Mouse (Mus musculus) liver, embryonic 16.5 days (tissue): Measurements from ENCODE around the gene Zbed4. TPM values are rescaled to one million over a fixed set of nuclear protein-coding genes. Genes with fewer than 3 reads are reported as not detected.
"Not testable (repeated sequence)": the region's sequence is repeated elsewhere in the genome, so short reads cannot be mapped to it uniquely, and the experiment has no call there.

Experiments used
- ATAC-seq: fragments of 200-750 bp; cut with Nextera tagmentation; 2 replicates; pipeline ENCODE4 v1.8.0; 2017; ENCODE audit warnings: low read depth, mild to moderate bottlenecking, moderate number of reproducible peaks, moderate library complexity
- H3K27ac ChIP-seq: fragments of 300-500 bp; sonication (generic); 2 replicates; pipeline ENCODE4 v1.5.1; 2014; ENCODE audit warnings: mild to moderate bottlenecking, low read length
- H3K27me3 ChIP-seq: fragments of 300-500 bp; sonication (generic); 2 replicates; pipeline ENCODE4 v1.6.1; 2014; ENCODE audit warnings: low read depth, low read length, mixed read lengths; ENCODE audit not compliant: control insufficient read depth, insufficient read depth
- H3K36me3 ChIP-seq: fragments of 300-500 bp; sonication (generic); 2 replicates; pipeline ENCODE4 v1.6.1; 2014; ENCODE audit warnings: mild to moderate bottlenecking; ENCODE audit not compliant: control insufficient read depth, insufficient read depth
- H3K4me1 ChIP-seq: fragments of 300-500 bp; sonication (generic); 2 replicates; pipeline ENCODE4 v1.6.1; 2014; ENCODE audit warnings: low read depth, low read length, mixed read lengths; ENCODE audit not compliant: control insufficient read depth
- H3K4me2 ChIP-seq: fragments of 300-500 bp; sonication (generic); 2 replicates; pipeline ENCODE4 v1.6.1; 2014; ENCODE audit warnings: low read depth, low read length, mixed read lengths
- H3K4me3 ChIP-seq: fragments of 300-500 bp; sonication (generic); 2 replicates; pipeline ENCODE4 v1.5.1; 2014; ENCODE audit warnings: low read depth, mild to moderate bottlenecking, low read length
- H3K9ac ChIP-seq: fragments of 300-500 bp; sonication (generic); 2 replicates; pipeline ENCODE4 v1.6.1; 2014; ENCODE audit warnings: low read depth, low read length
- H3K9me3 ChIP-seq: fragments of 300-500 bp; sonication (generic); replicated peaks from 2 replicates; pipeline ENCODE4 v1.6.1; 2016; ENCODE audit warnings: low read length; ENCODE audit not compliant: control insufficient read depth
- WGBS: fragments of 180-500 bp; shearing (Covaris S2); extraction: QIAGEN DNeasy Blood & Tissue Kit; methylation state at CpG from one replicate; pipeline ENCODE4 v1.1.7; 2014; ENCODE audit not compliant: insufficient replicate concordance; 5-methylcytosine and 5-hydroxymethylcytosine counted together
- polyA plus RNA-seq: library from polyadenylated mRNA; unstranded; fragments of >200 nt; fragmentation: Nextera tagmentation; extraction: Ambion mirVana; gene quantifications from 2 replicates; pipeline ENCODE4 v1.2.1, GENCODE M21; 2015

The Zbed4 gene
- polyA plus RNA-seq, 1 experiment from 2014 or later = 10.0 TPM

- Histone ChIP-seq H3K27ac (no peak overlapping the region), H3K9ac (no peak overlapping the region), H3K36me3 (peaks cover 14% of the 10 kb centered on the region), H3K27me3 (no peaks in the 10 kb centered on the region), H3K9me3 (no peaks in the 10 kb centered on the region), H3K4me1 (no peaks in the 10 kb centered on the region), H3K4me2 (no peak overlapping the region), H3K4me3 (no peak overlapping the region)
- ATAC-seq = no peak
- 80% methylated on average over 2 of the region's 2 CpGs for WGBS
These were observed 58.9 kb downstream of the Zbed4 start for GRCm38 (mm10) chr15:88810369-88810768.

- 0 out of 2 replicates have a peak, but pooled peaks cover 2% of the 10 kb centered on the region for H3K36me3 ChIP-seq
- no peak overlapping the region for H3K4me3 ChIP-seq
- WGBS = 79% methylated on average over 3 of the region's 3 CpGs
- no peak for ATAC-seq
- H3K4me1 ChIP-seq = no peaks in the 10 kb centered on the region
- H3K9ac ChIP-seq = no peak overlapping the region
- H3K27me3 ChIP-seq = no peaks in the 10 kb centered on the region
- no peak overlapping the region for H3K27ac ChIP-seq
- H3K4me2 ChIP-seq = no peak overlapping the region
- H3K9me3 ChIP-seq = no peaks in the 10 kb centered on the region
These were observed 61.8 kb downstream of the Zbed4 start for GRCm38 (mm10) chr15:88813262-88813661.

GRCm38 (mm10) chr15:88813873-88814272 lies 62.4 kb downstream of the Zbed4 start:
- not testable (repeated sequence) for H3K36me3 ChIP-seq, ATAC-seq

DNA sequence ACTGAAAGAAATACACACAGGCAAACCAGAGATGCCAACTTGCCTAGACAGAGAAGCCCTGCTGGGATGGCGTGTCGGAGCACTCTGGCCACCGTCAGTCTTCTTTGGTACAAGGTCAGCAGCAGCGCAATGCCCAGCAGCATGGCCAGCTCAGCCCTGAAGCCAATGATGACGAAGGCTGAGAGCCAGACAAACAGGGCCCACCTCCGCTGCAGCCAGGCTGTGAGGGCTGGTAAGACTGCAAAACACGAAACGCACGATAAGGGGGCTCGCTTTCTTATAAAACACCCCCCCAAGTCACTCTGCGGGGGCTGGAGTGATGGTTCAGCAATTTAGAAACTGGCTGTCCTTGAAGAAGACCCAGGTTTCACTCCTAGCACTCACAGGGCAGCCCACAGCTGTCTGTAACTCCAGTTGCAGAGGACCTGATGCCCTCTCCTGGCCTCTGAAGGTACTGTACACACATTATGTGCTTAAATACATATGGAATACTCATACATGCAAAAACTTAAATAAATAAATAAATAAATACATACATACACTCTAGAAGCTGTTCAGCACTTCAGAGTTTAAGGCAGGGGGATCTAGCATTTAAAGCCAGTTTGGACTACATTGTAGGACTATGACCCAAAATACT lies 63.1 kb downstream of the Zbed4 start:
- no peaks in the 10 kb centered on the region; the same call in 1 of the 2 replicates for H3K4me1 ChIP-seq
- 88% methylated on average over 11 of the region's 11 CpGs for WGBS
- no peaks in the 10 kb centered on the region for H3K9me3 ChIP-seq
- H3K4me2 ChIP-seq = no peak overlapping the region
- 0 out of 2 replicates have a peak, but pooled peaks cover 2% of the 10 kb centered on the region for H3K36me3 ChIP-seq
- H3K9ac ChIP-seq = no peak overlapping the region
- no peak overlapping the region for H3K27ac ChIP-seq
- H3K4me3 ChIP-seq = no peak overlapping the region
- no peaks in the 10 kb centered on the region for H3K27me3 ChIP-seq
- ATAC-seq = no peak

More at GRCm38 (mm10) chr15:88813873-88814272, 62.4 kb downstream of the Zbed4 start:
- not testable (repeated sequence) for H3K9ac ChIP-seq, H3K4me1 ChIP-seq, H3K27ac ChIP-seq, H3K27me3 ChIP-seq, H3K4me2 ChIP-seq, H3K9me3 ChIP-seq, H3K4me3 ChIP-seq
- 81% methylated on average over 2 of the region's 2 CpGs for WGBS

GRCm38 (mm10) chr15:88815196-88815700 lies 63.8 kb downstream of the Zbed4 start:
- Histone ChIP-seq H3K9ac (no peak overlapping the region), H3K36me3 (0 out of 2 replicates have a peak, but pooled peaks cover 2% of the 10 kb centered on the region), H3K27me3 (no peaks in the 10 kb centered on the region), H3K9me3 (no peaks in the 10 kb centered on the region), H3K27ac (no peak overlapping the region), H3K4me2 (no peak overlapping the region), H3K4me1 (peaks cover 4% of the 10 kb centered on the region), H3K4me3 (no peak overlapping the region)
- ATAC-seq = no peak
- 42% methylated on average over 6 of the region's 6 CpGs for WGBS

- WGBS = under 1% methylated on average over 88 of the region's 88 CpGs
- ATAC-seq = peak; percentile 99
- H3K4me3 ChIP-seq = peak within 1 kb of the TSS; percentile 92
These were observed 67.8 kb downstream of the Zbed4 start, which contains the start of the genes Alg12 and Creld2 for GRCm38 (mm10) chr15:88819026-88819905. TSS of gene Alg12 (minus strand) at chr15:88819318. TSS of gene Creld2 (plus strand) at chr15:88819646.

GRCm38 (mm10) chr15:88819906-88820303 lies 68.4 kb downstream of the Zbed4 start:
- peak overlapping the region; percentile 90 for H3K9ac ChIP-seq
- peaks cover 11% of the 10 kb centered on the region for H3K36me3 ChIP-seq
- H3K4me1 ChIP-seq = peaks cover 16% of the 10 kb centered on the region
- H3K4me2 ChIP-seq = peak overlapping the region; percentile 96
- no peaks in the 10 kb centered on the region for H3K27me3 ChIP-seq
- ATAC-seq = no peak
- H3K9me3 ChIP-seq = no peaks in the 10 kb centered on the region
- H3K27ac ChIP-seq = no peak overlapping the region
- peak overlapping the region; percentile 92 for H3K4me3 ChIP-seq
- WGBS = under 1% methylated on average over 23 of the region's 23 CpGs

More at GRCm38 (mm10) chr15:88819026-88819905, 67.8 kb downstream of the Zbed4 start, which contains the start of the genes Alg12 and Creld2:
- Histone ChIP-seq H3K4me1 (peaks cover 16% of the 10 kb centered on the region), H3K27me3 (no peaks in the 10 kb centered on the region), H3K4me2 (peak within 1 kb of the TSS; percentile 96), H3K27ac (peak within 1 kb of the TSS; percentile 78), H3K9me3 (no peaks in the 10 kb centered on the region), H3K36me3 (peaks cover 10% of the 10 kb centered on the region), H3K9ac (peak within 1 kb of the TSS; percentile 90)

GRCm38 (mm10) chr15:88821403-88821802 lies 69.9 kb downstream of the Zbed4 start:
- no peak overlapping the region for H3K27ac ChIP-seq
- no peaks in the 10 kb centered on the region for H3K27me3 ChIP-seq
- H3K4me1 ChIP-seq = peaks cover 16% of the 10 kb centered on the region
- ATAC-seq = no peak
- H3K36me3 ChIP-seq = peaks cover 9% of the 10 kb centered on the region
- H3K9ac ChIP-seq = no peak overlapping the region
- no peak overlapping the region for H3K4me3 ChIP-seq
- no peaks in the 10 kb centered on the region for H3K9me3 ChIP-seq
- 78% methylated on average over 7 of the region's 7 CpGs for WGBS
- no peak overlapping the region for H3K4me2 ChIP-seq
